Mouse (Mus musculus): ENCODE data around the gene Olfr509. TPM values are rescaled to one million over a fixed set of nuclear protein-coding genes. Genes with fewer than 3 reads are reported as not detected.
"Not testable (repeated sequence)": the region's sequence is repeated elsewhere in the genome, so short reads cannot be mapped to it uniquely, and the experiment has no call there.

Gene Olfr509
- not detected in 2 replicates for total RNA-seq (2017)

DNA sequence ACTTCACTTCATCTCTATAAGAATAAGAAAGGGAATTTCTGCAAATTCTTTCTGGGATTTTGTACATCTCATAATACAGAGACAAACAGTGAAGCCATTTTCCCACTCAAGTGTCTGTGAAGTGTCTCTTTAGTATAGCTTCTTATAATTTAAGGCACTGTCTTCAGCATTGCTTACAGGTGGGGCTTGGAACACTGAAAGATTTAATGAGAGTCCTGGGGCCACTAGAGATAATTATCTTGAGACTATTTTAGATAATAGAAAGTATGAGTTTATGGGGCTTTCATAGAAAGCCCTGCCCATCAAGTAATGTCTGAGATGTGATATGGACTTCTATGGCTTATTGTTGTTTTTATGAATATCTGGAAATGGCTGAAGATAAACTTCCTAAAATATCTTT lies at the start of gene Olfr509:
Gene Olfr509, minus strand, starts transcription at position 101 of the 400 bp plus-strand sequence.
- ATAC-seq (replicated peaks in 1 of 2; ENCODE audit: insufficient read depth in 1 of 2, low FRiP score in 2 of 2, low TSS enrichment in 1 of 2, low read depth in 1 of 2, poor library complexity in 2 of 2, severe bottlenecking in 2 of 2), result no peak

DNA sequence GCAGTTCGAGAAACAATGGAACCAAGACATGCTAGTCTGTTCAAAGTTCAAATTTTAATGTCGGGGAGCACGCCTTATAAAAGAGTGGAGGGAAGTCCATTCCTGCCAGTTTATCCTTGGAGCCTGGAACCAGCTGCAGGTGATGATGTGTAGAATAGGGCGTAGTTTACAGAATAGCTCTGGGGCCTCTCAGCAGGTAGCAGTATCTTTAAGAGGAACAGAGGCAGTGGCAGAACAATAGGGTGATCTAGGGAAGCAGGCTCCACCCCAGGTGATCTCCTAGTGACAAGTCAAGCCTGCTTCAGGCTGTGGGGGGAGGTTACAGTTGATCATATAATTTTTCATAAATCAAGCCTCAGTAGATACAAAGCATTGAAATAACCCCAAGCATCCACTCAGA lies 27.2 kb upstream of the Olfr509 start:
- no peak for ATAC-seq (replicated peaks in 1 of 2; ENCODE audit: insufficient read depth in 1 of 2, low FRiP score in 2 of 2, low TSS enrichment in 1 of 2, low read depth in 1 of 2, poor library complexity in 2 of 2, severe bottlenecking in 2 of 2)

DNA sequence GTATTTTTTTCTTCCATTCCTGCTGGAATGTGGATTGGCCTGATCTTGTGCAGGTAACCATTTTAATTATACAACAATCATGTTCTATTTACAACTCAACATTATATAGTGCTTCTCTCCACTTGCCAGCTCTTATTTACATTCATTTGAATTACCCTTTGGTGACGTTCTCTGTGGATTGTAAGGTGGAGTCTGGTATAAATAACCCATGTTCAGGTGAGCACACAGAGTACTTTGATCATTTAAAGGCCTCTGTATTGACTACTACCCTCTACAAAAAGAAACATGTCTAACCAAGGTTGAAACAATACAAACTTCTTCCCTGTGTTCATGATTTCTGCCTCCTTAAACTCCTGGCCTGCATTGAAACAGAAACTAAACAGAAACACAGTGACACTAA lies 19.4 kb upstream of the Olfr509 start:
- no peak for ATAC-seq (replicated peaks in 1 of 2; ENCODE audit: insufficient read depth in 1 of 2, low FRiP score in 2 of 2, low TSS enrichment in 1 of 2, low read depth in 1 of 2, poor library complexity in 2 of 2, severe bottlenecking in 2 of 2)

DNA sequence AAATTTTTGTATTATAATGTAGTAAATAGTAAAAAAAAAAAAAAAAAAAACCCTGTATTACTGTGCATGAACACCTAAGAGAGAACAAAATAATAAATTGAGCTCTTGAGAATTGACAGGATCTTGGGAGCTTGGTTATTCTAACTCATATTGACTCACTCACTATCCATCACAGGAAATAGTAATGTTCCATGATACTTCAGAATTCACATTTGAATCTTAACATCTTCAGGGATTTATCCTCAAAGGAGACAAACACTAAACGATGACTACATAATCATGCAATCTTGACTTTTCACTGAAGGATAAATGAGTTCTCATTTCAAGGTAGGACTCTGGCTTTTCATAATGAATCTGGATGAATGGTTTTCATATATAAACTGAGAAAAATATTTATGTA lies 14.4 kb upstream of the Olfr509 start, which contains the start of gene Olfr510:
Gene Olfr510, plus strand, starts transcription at position 301 of the 400 bp plus-strand sequence.
- no peak for ATAC-seq (replicated peaks in 1 of 2; ENCODE audit: insufficient read depth in 1 of 2, low FRiP score in 2 of 2, low TSS enrichment in 1 of 2, low read depth in 1 of 2, poor library complexity in 2 of 2, severe bottlenecking in 2 of 2)

DNA sequence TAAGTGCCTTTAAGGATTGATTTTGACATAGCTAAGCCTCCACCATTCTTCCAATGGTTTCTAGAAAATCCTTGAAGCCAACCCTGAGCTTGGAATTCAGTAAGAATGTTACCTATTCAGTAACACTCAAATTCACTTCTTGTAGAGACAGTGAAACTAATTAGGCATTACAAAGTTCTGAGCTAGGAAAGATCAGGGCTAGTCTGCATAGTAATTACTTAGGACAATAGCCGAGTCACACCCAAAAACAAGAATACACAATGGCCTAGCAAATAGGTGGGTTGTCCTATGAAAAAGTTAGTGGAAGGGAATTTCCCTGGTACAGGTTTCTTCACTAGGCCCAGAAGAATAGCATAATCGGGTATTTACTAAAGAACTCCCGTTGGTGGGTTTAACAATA lies 10.7 kb upstream of the Olfr509 start:
- no peak for ATAC-seq (replicated peaks in 1 of 2; ENCODE audit: insufficient read depth in 1 of 2, low FRiP score in 2 of 2, low TSS enrichment in 1 of 2, low read depth in 1 of 2, poor library complexity in 2 of 2, severe bottlenecking in 2 of 2)

DNA sequence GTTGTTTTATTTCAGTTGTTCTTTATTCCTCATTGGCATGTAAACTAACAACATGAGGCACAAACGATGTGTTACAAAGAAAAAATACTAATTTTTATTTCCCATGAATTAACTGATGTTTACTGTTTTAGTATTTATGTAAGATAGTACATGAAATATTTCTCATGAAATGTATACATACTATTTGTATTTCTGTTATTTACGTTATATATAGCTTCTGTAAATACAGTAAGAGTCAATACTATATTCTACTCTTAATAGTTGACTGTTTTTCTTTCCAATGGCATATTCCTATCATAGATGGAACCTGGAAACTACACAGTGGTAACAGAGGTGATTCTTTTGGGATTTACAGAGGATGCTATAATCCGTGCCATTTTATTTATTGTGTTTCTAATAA lies 22.0 kb downstream of the Olfr509 start, which contains the start of gene Olfr508:
Gene Olfr508, plus strand, starts transcription at position 301 of the 400 bp plus-strand sequence.
- no peak for ATAC-seq (replicated peaks in 1 of 2; ENCODE audit: insufficient read depth in 1 of 2, low FRiP score in 2 of 2, low TSS enrichment in 1 of 2, low read depth in 1 of 2, poor library complexity in 2 of 2, severe bottlenecking in 2 of 2)

DNA sequence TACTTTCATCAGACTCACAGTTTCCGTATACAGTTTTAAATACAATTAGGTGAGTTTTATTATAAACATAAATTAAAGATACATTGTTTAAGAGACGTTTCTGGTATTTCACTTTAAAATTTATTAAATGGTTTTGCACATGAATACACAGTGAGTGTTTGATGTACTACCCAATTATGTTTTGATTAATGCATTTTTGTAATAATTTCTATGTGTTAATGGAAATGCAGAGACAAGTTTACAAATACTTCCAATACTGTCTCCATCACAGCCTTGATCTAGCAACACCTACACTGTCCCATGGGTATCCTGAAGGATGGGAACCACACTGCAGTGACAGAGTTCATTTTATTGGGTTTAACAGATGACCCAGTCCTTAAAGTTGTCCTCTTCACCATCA lies 30.2 kb downstream of the Olfr509 start, which contains the start of gene Olfr507:
Gene Olfr507, plus strand, starts transcription at position 301 of the 400 bp plus-strand sequence.
- ATAC-seq (replicated peaks in 1 of 2; ENCODE audit: insufficient read depth in 1 of 2, low FRiP score in 2 of 2, low TSS enrichment in 1 of 2, low read depth in 1 of 2, poor library complexity in 2 of 2, severe bottlenecking in 2 of 2), result no peak

DNA sequence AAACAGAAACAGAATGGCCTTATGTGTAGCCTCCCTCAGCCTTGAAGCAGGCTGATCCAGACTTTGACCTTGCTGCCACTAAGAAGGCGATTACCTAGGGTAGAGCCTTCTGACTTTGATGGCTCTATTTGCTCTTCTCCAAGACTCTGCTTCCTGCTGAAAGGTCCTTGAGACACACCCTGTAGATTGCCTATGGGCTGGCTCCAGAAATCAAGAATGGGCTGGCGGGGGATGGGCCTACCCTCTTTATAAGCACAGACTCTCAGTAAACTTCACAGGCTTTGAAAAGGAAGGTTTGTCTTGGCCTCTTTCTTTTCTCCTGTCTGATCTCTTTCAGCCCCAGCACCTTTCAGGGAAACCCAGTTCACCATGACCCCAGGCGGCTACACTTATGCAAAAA lies 34.9 kb downstream of the Olfr509 start:
- not testable (repeated sequence) for ATAC-seq (replicated peaks in 1 of 2; ENCODE audit: insufficient read depth in 1 of 2, low FRiP score in 2 of 2, low TSS enrichment in 1 of 2, low read depth in 1 of 2, poor library complexity in 2 of 2, severe bottlenecking in 2 of 2)

DNA sequence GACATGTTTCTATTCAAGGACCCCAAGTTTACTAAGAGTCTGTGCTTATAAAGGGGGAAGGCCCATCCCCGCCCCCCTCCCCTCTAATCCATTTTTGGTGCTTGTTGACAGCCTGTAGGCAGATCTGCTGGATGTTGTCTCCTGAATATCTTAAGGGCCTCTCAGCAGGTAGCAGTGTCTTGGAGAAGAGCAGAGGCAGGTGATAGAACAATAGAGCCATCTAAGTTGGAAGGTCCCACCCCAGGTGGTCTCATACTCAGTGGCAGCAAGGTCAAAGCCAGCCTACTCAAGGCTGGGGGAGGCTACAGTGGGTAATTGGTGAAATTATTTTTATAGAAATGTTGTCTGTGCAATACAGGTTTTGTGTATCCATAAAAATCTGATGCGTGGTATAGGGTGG lies 37.6 kb downstream of the Olfr509 start:
- no peak for ATAC-seq (replicated peaks in 1 of 2; ENCODE audit: insufficient read depth in 1 of 2, low FRiP score in 2 of 2, low TSS enrichment in 1 of 2, low read depth in 1 of 2, poor library complexity in 2 of 2, severe bottlenecking in 2 of 2)

DNA sequence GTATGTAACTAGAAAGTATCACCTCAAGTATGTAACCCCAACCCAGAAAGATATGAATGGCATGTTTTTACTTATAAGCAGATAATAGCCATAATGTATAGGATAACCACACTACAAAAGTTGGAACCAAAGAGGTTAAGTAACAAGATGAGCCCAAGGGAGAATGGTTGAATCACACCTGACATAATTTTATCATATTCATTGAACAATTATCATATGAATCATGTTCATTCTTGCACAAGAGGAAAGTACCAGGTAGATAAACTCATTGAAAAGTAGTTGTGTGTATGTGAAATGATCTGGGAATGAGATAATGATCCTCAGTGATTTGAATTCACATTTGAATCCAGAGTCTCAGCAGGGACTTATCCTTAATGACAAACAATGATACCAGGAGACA lies 41.2 kb downstream of the Olfr509 start, which contains the start of gene Olfr506:
Gene Olfr506, plus strand, starts transcription at position 301 of the 400 bp plus-strand sequence.
- ATAC-seq (replicated peaks in 1 of 2; ENCODE audit: insufficient read depth in 1 of 2, low FRiP score in 2 of 2, low TSS enrichment in 1 of 2, low read depth in 1 of 2, poor library complexity in 2 of 2, severe bottlenecking in 2 of 2), result no peak

DNA sequence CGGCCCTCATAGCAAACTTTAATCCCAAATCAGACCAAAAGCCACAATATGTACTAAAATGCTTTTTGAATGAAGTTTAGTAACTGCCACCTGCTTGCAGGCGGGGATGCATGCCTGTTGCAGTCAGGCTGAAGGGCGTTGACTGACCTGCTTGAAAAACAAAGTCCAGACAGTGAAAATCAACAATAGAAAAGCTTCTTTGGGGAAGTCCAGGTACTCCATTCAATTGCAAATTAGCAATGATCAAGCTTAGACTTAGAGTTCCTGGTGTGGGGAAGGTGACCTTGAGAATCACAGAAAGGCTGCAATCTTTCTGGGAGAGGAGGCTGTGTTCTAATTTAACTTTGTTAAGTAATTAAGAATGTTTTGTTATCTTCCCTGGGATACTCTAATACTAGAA lies 49.8 kb downstream of the Olfr509 start:
- ATAC-seq (replicated peaks in 1 of 2; ENCODE audit: insufficient read depth in 1 of 2, low FRiP score in 2 of 2, low TSS enrichment in 1 of 2, low read depth in 1 of 2, poor library complexity in 2 of 2, severe bottlenecking in 2 of 2), result not testable (repeated sequence)

Other genes with a start within 250 kb of the Olfr509 start
- gene Olfr497, start 231.5 kb downstream of the Olfr509 start, total RNA-seq (2017), result not detected in 2 replicates
- not detected in 2 replicates for gene Olfr498, start 186.6 kb downstream of the Olfr509 start, total RNA-seq (2017)
- not detected in 2 replicates for gene Olfr502, start 126.8 kb downstream of the Olfr509 start, total RNA-seq (2017)
- gene Olfr503, start 107.4 kb downstream of the Olfr509 start, total RNA-seq (2017), result not detected in 2 replicates
- gene Olfr504, start 86.1 kb downstream of the Olfr509 start, total RNA-seq (2017), result not detected in 2 replicates
- gene Olfr506, start 41.1 kb downstream of the Olfr509 start, total RNA-seq (2017), result not detected in 2 replicates
- gene Olfr507, start 30.1 kb downstream of the Olfr509 start, total RNA-seq (2017), result not detected in 2 replicates
- not detected in 2 replicates for gene Olfr508, start 21.9 kb downstream of the Olfr509 start, total RNA-seq (2017)
- not detected in 2 replicates for gene Olfr510, start 14.5 kb upstream of the Olfr509 start, total RNA-seq (2017)
- gene Olfr512, start 61.4 kb upstream of the Olfr509 start, total RNA-seq (2017), result not detected in 2 replicates
- not detected in 2 replicates for gene Olfr513, start 99.1 kb upstream of the Olfr509 start, total RNA-seq (2017)
- gene Olfr514, start 174.1 kb upstream of the Olfr509 start, total RNA-seq (2017), result not detected in 2 replicates
- not detected in 2 replicates for gene Olfr516, start 198.6 kb upstream of the Olfr509 start, total RNA-seq (2017)
- not detected in 2 replicates for gene Olfr517, start 220.5 kb upstream of the Olfr509 start, total RNA-seq (2017)
- not detected in 2 replicates for gene Olfr518, start 233.1 kb upstream of the Olfr509 start, total RNA-seq (2017)
- not detected in 2 replicates for gene Olfr519, start 242.5 kb upstream of the Olfr509 start, total RNA-seq (2017)